Mouse (Mus musculus): ENCODE data around the gene Tom1. TPM values are rescaled to one million over a fixed set of nuclear protein-coding genes. Genes with fewer than 3 reads are reported as not detected.

The Tom1 gene
- polyA plus RNA-seq, 1 experiment from 2014 or later: 17.9 TPM

- H3K9me3 ChIP-seq (ENCODE audit: low read length): no peaks in the 10 kb centered on the region
- H3K4me1 ChIP-seq (ENCODE audit: insufficient read depth): no peaks in the 10 kb centered on the region
- H3K36me3 ChIP-seq (replicated peaks; ENCODE audit: insufficient read depth, low read length): peaks cover 36% of the 10 kb centered on the region
- no peak overlapping the region for H3K9ac ChIP-seq (replicated peaks)
- H3K4me2 ChIP-seq (ENCODE audit: low read depth, low read length): no peak overlapping the region
- no peak overlapping the region for H3K4me3 ChIP-seq (ENCODE audit: low read depth, low read length)
- H3K27me3 ChIP-seq (ENCODE audit: insufficient read depth, low read length): no peaks in the 10 kb centered on the region
- no peak for TF ChIP-seq EP300 (IDR thresholded peaks at IDR 0.05; ENCODE audit: low read depth)
- no peak for TF ChIP-seq CTCF (IDR thresholded peaks at IDR 0.05; ENCODE audit: low read depth)
- H3K27ac ChIP-seq (ENCODE audit: low read depth): no peak overlapping the region
- 71% methylated on average over 3 of the region's 3 CpGs for WGBS (ENCODE audit: insufficient replicate concordance)
- DNase-seq (no peak), ATAC-seq (no peak)
Observed at GRCm38 (mm10) chr8:75000431-75000830, 33.1 kb upstream of the Tom1 start.

DNA sequence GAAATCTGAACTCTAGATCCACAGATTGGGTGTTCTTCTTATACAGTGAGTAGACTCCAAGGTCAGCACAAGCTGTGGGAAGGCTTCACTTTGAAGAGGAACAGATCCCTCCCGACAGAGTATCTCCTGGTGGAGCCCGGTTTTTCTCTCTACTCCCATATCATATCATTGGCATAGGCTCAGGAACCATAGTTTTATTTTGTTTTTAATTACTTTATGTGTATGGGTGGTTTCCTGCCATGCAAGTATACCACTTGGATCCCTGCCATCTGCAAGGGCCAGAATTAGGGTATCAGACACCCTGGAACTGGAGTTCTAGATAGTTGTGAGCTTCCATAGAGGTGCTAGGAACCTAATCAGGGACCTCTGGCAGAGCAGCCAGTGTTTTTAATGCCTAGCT is 24.7 kb upstream of the Tom1 start:
- TF ChIP-seq CTCF (IDR thresholded peaks at IDR 0.05; ENCODE audit: low read depth): no peak
- no peak for TF ChIP-seq EP300 (IDR thresholded peaks at IDR 0.05; ENCODE audit: low read depth)
- ATAC-seq (no peak), DNase-seq (no peak)
- Histone ChIP-seq H3K4me3 (ENCODE audit: low read depth, low read length) (no peak overlapping the region), H3K9me3 (ENCODE audit: low read length) (no peaks in the 10 kb centered on the region), H3K27ac (ENCODE audit: low read depth) (no peak overlapping the region), H3K4me1 (ENCODE audit: insufficient read depth) (no peaks in the 10 kb centered on the region), H3K27me3 (ENCODE audit: insufficient read depth, low read length) (no peaks in the 10 kb centered on the region), H3K4me2 (ENCODE audit: low read depth, low read length) (no peak overlapping the region), H3K36me3 (replicated peaks; ENCODE audit: insufficient read depth, low read length) (peaks cover 10% of the 10 kb centered on the region), H3K9ac (replicated peaks) (no peak overlapping the region)
- 74% methylated on average over 2 of the region's 2 CpGs for WGBS (ENCODE audit: insufficient replicate concordance)

GRCm38 (mm10) chr8:75013557-75013956 is 19.9 kb upstream of the Tom1 start:
- Histone ChIP-seq H3K27me3 (ENCODE audit: insufficient read depth, low read length) (no peaks in the 10 kb centered on the region), H3K4me1 (ENCODE audit: insufficient read depth) (peaks cover 7% of the 10 kb centered on the region; the same call in 1 of the 2 replicates), H3K36me3 (replicated peaks; ENCODE audit: insufficient read depth, low read length) (peaks cover 7% of the 10 kb centered on the region; the same call in 1 of the 2 replicates), H3K4me3 (ENCODE audit: low read depth, low read length) (no peak overlapping the region), H3K4me2 (ENCODE audit: low read depth, low read length) (no peak overlapping the region), H3K27ac (ENCODE audit: low read depth) (no peak overlapping the region), H3K9me3 (ENCODE audit: low read length) (no peaks in the 10 kb centered on the region), H3K9ac (replicated peaks) (no peak overlapping the region)
- DNase-seq (no peak), ATAC-seq (no peak)
- no peak for TF ChIP-seq CTCF (IDR thresholded peaks at IDR 0.05; ENCODE audit: low read depth)
- no peak for TF ChIP-seq EP300 (IDR thresholded peaks at IDR 0.05; ENCODE audit: low read depth)
- 48% methylated on average over 2 of the region's 2 CpGs for WGBS (ENCODE audit: insufficient replicate concordance)

DNA sequence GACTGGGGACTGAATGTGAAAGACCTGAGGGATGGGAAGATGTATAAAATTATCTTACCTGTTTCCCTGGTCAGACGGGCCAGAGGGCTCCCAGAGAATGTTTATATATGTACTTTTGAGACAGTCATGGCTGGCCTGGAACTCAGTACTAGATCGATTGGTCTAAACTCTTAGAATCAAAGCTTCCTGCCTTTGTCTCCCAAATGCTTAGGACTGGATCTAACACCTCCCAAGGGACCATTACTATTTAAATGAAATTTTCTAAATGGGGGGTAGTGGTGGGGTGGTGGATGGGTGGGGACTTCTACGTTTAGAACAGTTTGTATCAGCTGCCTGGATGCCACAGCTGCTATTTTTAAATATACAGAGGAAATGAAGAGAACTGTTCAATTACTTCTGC is 19.5 kb upstream of the Tom1 start:
- 66% methylated on average over 3 of the region's 3 CpGs for WGBS (ENCODE audit: insufficient replicate concordance)
- Histone ChIP-seq H3K4me2 (ENCODE audit: low read depth, low read length) (no peak overlapping the region), H3K27ac (ENCODE audit: low read depth) (no peak overlapping the region), H3K9ac (replicated peaks) (no peak overlapping the region), H3K27me3 (ENCODE audit: insufficient read depth, low read length) (no peaks in the 10 kb centered on the region), H3K36me3 (replicated peaks; ENCODE audit: insufficient read depth, low read length) (peaks cover 4% of the 10 kb centered on the region; the same call in 1 of the 2 replicates), H3K9me3 (ENCODE audit: low read length) (no peaks in the 10 kb centered on the region), H3K4me3 (ENCODE audit: low read depth, low read length) (no peak overlapping the region), H3K4me1 (ENCODE audit: insufficient read depth) (peaks cover 7% of the 10 kb centered on the region; the same call in 1 of the 2 replicates)
- DNase-seq: no peak
- no peak for ATAC-seq
- TF ChIP-seq CTCF (IDR thresholded peaks at IDR 0.05; ENCODE audit: low read depth): no peak
- TF ChIP-seq EP300 (IDR thresholded peaks at IDR 0.05; ENCODE audit: low read depth): no peak

DNA sequence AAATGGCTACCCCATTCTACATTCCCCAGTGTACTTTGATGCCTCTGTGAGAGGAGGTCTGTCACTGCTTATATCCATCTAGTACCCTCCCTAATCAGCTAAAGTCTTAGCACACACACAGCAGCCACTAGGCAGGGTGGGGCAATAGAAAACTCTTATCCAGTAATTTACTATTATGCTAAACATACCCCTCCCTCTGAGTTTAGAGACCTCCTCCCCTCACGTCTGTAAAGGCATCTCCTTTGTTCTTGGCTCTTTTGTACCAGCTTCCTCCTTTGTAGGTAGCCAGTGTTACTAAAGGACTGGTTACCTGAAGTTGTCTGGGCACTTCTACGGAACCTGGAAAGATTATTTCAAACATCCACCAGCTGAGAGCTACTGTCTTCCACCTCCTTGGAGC is 17.5 kb upstream of the Tom1 start:
- Histone ChIP-seq H3K9ac (replicated peaks) (no peak overlapping the region), H3K4me2 (ENCODE audit: low read depth, low read length) (no peak overlapping the region), H3K27ac (ENCODE audit: low read depth) (0 out of 2 replicates have a peak overlapping the region, but pooled peaks have one; percentile 24), H3K36me3 (replicated peaks; ENCODE audit: insufficient read depth, low read length) (0 out of 2 replicates have a peak, but pooled peaks cover 3% of the 10 kb centered on the region), H3K27me3 (ENCODE audit: insufficient read depth, low read length) (no peaks in the 10 kb centered on the region), H3K9me3 (ENCODE audit: low read length) (no peaks in the 10 kb centered on the region), H3K4me3 (ENCODE audit: low read depth, low read length) (no peak overlapping the region), H3K4me1 (ENCODE audit: insufficient read depth) (peaks cover 7% of the 10 kb centered on the region; the same call in 1 of the 2 replicates)
- TF ChIP-seq CTCF (IDR thresholded peaks at IDR 0.05; ENCODE audit: low read depth) (no peak), EP300 (IDR thresholded peaks at IDR 0.05; ENCODE audit: low read depth) (no peak)
- DNase-seq (no peak), ATAC-seq (peak; percentile 48; the same call in 1 of the 2 replicates)
- 51% methylated on average over 2 of the region's 2 CpGs for WGBS (ENCODE audit: insufficient replicate concordance)

GRCm38 (mm10) chr8:75016422-75016821 is 17.1 kb upstream of the Tom1 start:
- H3K27ac ChIP-seq (ENCODE audit: low read depth): 0 out of 2 replicates have a peak overlapping the region, but pooled peaks have one; percentile 24
- peaks cover 7% of the 10 kb centered on the region; the same call in 1 of the 2 replicates for H3K4me1 ChIP-seq (ENCODE audit: insufficient read depth)
- H3K4me2 ChIP-seq (ENCODE audit: low read depth, low read length): no peak overlapping the region
- no peaks in the 10 kb centered on the region for H3K9me3 ChIP-seq (ENCODE audit: low read length)
- H3K27me3 ChIP-seq (ENCODE audit: insufficient read depth, low read length): no peaks in the 10 kb centered on the region
- TF ChIP-seq EP300 (IDR thresholded peaks at IDR 0.05; ENCODE audit: low read depth): no peak
- no peak for TF ChIP-seq CTCF (IDR thresholded peaks at IDR 0.05; ENCODE audit: low read depth)
- H3K9ac ChIP-seq (replicated peaks): no peak overlapping the region
- 60% methylated on average over 1 of the region's 1 CpGs for WGBS (ENCODE audit: insufficient replicate concordance)
- H3K36me3 ChIP-seq (replicated peaks; ENCODE audit: insufficient read depth, low read length): 0 out of 2 replicates have a peak, but pooled peaks cover 5% of the 10 kb centered on the region
- DNase-seq (no peak), ATAC-seq (no peak)
- no peak overlapping the region for H3K4me3 ChIP-seq (ENCODE audit: low read depth, low read length)

Data from liver, postnatal 0 days (tissue).